Mouse (Mus musculus) hindbrain, embryonic 12.5 days (tissue): ENCODE measurements around the gene 9330161L09Rik. TPM values are rescaled to one million over a fixed set of nuclear protein-coding genes. Genes with fewer than 3 reads are reported as not detected.
A peak's percentile ranks its signal among the peaks of the same experiment; 100 is the strongest.

Source experiments
- ATAC-seq: fragments of 200-750 bp; cut with Nextera tagmentation; 2 replicates; pipeline ENCODE4 v1.8.0; 2017; ENCODE audit warnings: moderate TSS enrichment; ENCODE audit not compliant: low FRiP score
- H3K27ac ChIP-seq: fragments of 300-500 bp; sonication (generic); 2 replicates; pipeline ENCODE4 v1.5.1; 2016; ENCODE audit warnings: mild to moderate bottlenecking
- H3K27me3 ChIP-seq: fragments of 300-500 bp; sonication (generic); 2 replicates; pipeline ENCODE4 v1.6.1; 2016; ENCODE audit warnings: mild to moderate bottlenecking
- H3K36me3 ChIP-seq: fragments of 300-500 bp; sonication (generic); 2 replicates; pipeline ENCODE4 v1.6.1; 2016; ENCODE audit warnings: mild to moderate bottlenecking
- H3K4me1 ChIP-seq: fragments of 300-500 bp; sonication (generic); 2 replicates; pipeline ENCODE4 v1.6.1; 2016
- H3K4me2 ChIP-seq: fragments of 300-500 bp; sonication (generic); replicated peaks from 2 replicates; pipeline ENCODE4 v1.6.1; 2016; ENCODE audit warnings: mild to moderate bottlenecking
- H3K4me3 ChIP-seq: fragments of 300-500 bp; sonication (generic); 2 replicates; pipeline ENCODE4 v1.5.1; 2016; ENCODE audit warnings: mild to moderate bottlenecking
- H3K9ac ChIP-seq: fragments of 300-500 bp; sonication (generic); 2 replicates; pipeline ENCODE4 v1.6.1; 2016; ENCODE audit warnings: mild to moderate bottlenecking, moderate library complexity
- H3K9me3 ChIP-seq: fragments of 300-500 bp; sonication (generic); replicated peaks from 2 replicates; pipeline ENCODE4 v1.6.1; 2016; ENCODE audit warnings: mild to moderate bottlenecking
- WGBS: fragments of 180-500 bp; shearing (Covaris S2); methylation state at CpG from one replicate; pipeline ENCODE4 v1.1.7; 2016; 5-methylcytosine and 5-hydroxymethylcytosine counted together
- polyA plus RNA-seq: library from polyadenylated mRNA; unstranded; fragments of >200 nt; fragmentation: Nextera tagmentation; extraction: Ambion mirVana; gene quantifications from 2 replicates; pipeline ENCODE4 v1.2.1, GENCODE M21; 2016

Gene 9330161L09Rik
- polyA plus RNA-seq, 1 experiment from 2014 or later = 0.79 TPM

DNA sequence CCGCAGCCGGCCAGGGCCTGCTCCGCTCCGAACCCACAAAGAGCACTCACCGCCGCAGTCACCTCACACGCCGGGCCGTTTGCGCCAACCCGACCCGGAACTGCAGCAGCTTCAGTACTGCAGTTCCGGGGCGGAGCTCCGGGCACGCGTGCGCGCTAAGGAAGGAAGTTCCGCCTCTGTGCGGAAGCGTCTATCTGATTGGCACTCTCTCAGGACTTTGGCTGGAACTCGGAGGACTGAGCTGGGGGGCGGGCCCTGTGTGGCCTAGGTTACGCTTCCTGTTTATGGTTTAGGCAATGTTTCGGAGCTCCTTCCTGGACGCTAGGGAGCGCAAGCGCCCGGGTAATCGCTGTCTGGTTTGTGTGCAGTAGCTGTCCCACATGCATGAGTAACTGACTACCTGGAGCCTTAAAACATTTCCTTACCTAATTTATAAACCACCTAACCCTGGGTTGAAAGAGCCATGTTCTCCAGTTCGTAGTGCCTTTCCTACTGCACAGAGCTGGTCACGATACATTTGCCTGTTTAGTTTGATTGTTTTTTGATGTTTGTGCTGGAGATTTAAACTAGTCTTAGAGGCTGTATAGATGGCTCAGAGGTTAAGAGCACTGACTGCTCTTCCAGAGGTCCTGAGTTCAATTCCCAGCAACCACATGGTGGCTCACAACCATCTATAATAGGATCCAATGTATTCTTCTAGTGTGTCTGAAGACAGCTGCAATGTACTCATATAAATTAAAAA is 18.3 kb upstream of the 9330161L09Rik start, which contains the start of gene Ddx24:
Ddx24 (minus strand) TSS at position 102 of the 742 bp plus-strand sequence.
- Histone ChIP-seq H3K4me3 (peak within 1 kb of the TSS; percentile 95), H3K9me3 (no peaks in the 10 kb centered on the region), H3K27ac (no peak within 1 kb of the TSS), H3K4me2 (peak within 1 kb of the TSS; percentile 78), H3K27me3 (no peaks in the 10 kb centered on the region), H3K9ac (peak within 1 kb of the TSS; percentile 88), H3K36me3 (peaks cover 13% of the 10 kb centered on the region), H3K4me1 (peaks cover 28% of the 10 kb centered on the region)
- peak; percentile 100 for ATAC-seq
- WGBS = 2% methylated on average over 33 of the region's 33 CpGs

GRCm38 (mm10) chr12:103425016-103425728 is 17.6 kb upstream of the 9330161L09Rik start:
- ATAC-seq = peak; percentile 66; the same call in 1 of the 2 replicates
- Histone ChIP-seq H3K27me3 (no peaks in the 10 kb centered on the region), H3K9ac (peak overlapping the region; percentile 88), H3K4me1 (peaks cover 28% of the 10 kb centered on the region), H3K4me3 (peak overlapping the region; percentile 95), H3K27ac (no peak overlapping the region), H3K4me2 (peak overlapping the region; percentile 78), H3K36me3 (peaks cover 13% of the 10 kb centered on the region), H3K9me3 (no peaks in the 10 kb centered on the region)
- WGBS = 10% methylated on average over 33 of the region's 33 CpGs

DNA sequence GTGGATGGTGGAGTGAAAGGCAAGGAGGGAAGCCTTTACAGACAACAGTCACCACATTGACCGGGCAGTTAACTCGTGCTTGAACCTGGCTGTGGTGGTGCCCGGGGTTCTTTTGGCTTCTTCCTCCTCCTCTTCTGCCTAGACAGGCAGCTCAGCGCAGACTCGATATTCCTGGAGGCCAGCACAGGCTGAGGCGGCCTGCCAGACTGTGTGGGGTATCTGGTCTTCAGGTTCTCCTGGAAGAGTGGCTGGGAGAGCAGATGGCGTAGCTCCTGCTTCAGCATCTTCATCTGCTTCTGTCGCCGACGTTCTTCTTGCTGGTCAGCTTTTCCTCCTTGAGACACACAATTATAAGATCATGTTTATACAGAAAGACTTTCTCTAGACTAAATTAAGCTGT is 524 bp upstream of the 9330161L09Rik start:
- no peaks in the 10 kb centered on the region for H3K27me3 ChIP-seq
- H3K9ac ChIP-seq = no peak overlapping the region
- H3K36me3 ChIP-seq = peaks cover 86% of the 10 kb centered on the region
- H3K9me3 ChIP-seq = no peaks in the 10 kb centered on the region
- no peaks in the 10 kb centered on the region for H3K4me1 ChIP-seq
- no peak overlapping the region for H3K4me2 ChIP-seq
- no peak overlapping the region for H3K27ac ChIP-seq
- WGBS = 94% methylated on average over 10 of the region's 10 CpGs
- ATAC-seq = no peak
- no peak overlapping the region for H3K4me3 ChIP-seq

DNA sequence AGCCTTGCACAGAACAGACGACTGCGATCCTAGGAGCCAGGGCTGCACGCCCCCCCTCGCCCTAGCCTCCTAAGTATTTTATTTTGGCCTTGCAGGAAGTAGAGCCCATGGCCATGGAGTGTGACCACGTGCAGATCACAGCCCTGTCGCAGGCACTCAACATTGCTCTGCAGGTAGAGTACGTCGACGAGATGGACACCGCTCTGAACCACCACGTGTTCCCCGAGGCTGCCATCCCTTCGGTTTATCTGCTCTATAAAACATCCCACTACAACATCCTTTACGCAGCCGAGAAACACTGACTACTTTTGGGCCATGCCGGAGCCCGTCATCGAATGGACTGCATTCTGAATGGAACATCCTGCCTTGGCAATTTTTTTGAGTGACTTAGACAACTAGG is 3.5 kb downstream of the 9330161L09Rik start:
- ATAC-seq = no peak
- no peak overlapping the region for H3K4me2 ChIP-seq
- whole genome bisulfite sequencing = 92% methylated on average over 18 of the region's 18 CpGs
- no peaks in the 10 kb centered on the region for H3K9me3 ChIP-seq
- no peak overlapping the region for H3K27ac ChIP-seq
- H3K36me3 ChIP-seq = peaks cover 53% of the 10 kb centered on the region
- H3K4me3 ChIP-seq = no peak overlapping the region
- no peak overlapping the region for H3K9ac ChIP-seq
- no peaks in the 10 kb centered on the region for H3K4me1 ChIP-seq
- H3K27me3 ChIP-seq = no peaks in the 10 kb centered on the region

GRCm38 (mm10) chr12:103396751-103397150 is 10.9 kb downstream of the 9330161L09Rik start:
- WGBS = 81% methylated on average over 7 of the region's 7 CpGs
- Histone ChIP-seq H3K4me2 (no peak overlapping the region), H3K9ac (no peak overlapping the region), H3K4me3 (no peak overlapping the region), H3K36me3 (no peaks in the 10 kb centered on the region), H3K27ac (no peak overlapping the region), H3K9me3 (no peaks in the 10 kb centered on the region), H3K4me1 (no peaks in the 10 kb centered on the region), H3K27me3 (no peaks in the 10 kb centered on the region)
- ATAC-seq = no peak

- no peak overlapping the region for H3K4me3 ChIP-seq
- H3K9ac ChIP-seq = no peak overlapping the region
- ATAC-seq = no peak
- no peak overlapping the region for H3K4me2 ChIP-seq
- no peaks in the 10 kb centered on the region for H3K36me3 ChIP-seq
- H3K4me1 ChIP-seq = no peaks in the 10 kb centered on the region
- no peaks in the 10 kb centered on the region for H3K9me3 ChIP-seq
- H3K27ac ChIP-seq = no peak overlapping the region
- H3K27me3 ChIP-seq = no peaks in the 10 kb centered on the region
- WGBS = 82% methylated on average over 12 of the region's 12 CpGs
Observed at GRCm38 (mm10) chr12:103395486-103396275, 11.9 kb downstream of the 9330161L09Rik start.

DNA sequence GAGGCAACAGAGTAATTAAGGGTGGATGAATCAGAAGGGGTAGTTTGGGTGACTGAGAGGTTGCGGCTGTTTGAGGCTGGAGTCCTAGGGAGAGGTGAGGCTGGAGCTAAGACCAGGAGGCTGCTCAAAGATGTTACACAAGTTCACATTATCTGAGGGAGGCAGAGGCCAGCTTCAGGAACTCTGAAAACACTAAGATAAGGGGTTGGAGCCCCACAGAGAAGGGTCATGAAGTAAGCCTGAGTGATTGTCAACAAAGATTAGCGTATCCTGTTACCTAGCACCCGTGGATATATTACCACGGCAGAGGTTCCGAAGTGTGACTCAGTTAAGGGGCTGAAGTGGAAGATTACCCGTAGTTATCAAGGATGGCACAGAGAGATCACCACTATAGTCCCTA is 14.1 kb downstream of the 9330161L09Rik start:
- H3K9me3 ChIP-seq = no peaks in the 10 kb centered on the region
- no peaks in the 10 kb centered on the region for H3K27me3 ChIP-seq
- no peak overlapping the region for H3K4me3 ChIP-seq
- H3K4me1 ChIP-seq = peaks cover 6% of the 10 kb centered on the region
- H3K9ac ChIP-seq = no peak overlapping the region
- WGBS = 46% methylated on average over 6 of the region's 6 CpGs
- no peaks in the 10 kb centered on the region for H3K36me3 ChIP-seq
- no peak overlapping the region for H3K4me2 ChIP-seq
- H3K27ac ChIP-seq = no peak overlapping the region
- ATAC-seq = no peak

GRCm38 (mm10) chr12:103391098-103391497 is 16.5 kb downstream of the 9330161L09Rik start:
- H3K27me3 ChIP-seq = no peaks in the 10 kb centered on the region
- no peak overlapping the region for H3K4me2 ChIP-seq
- no peaks in the 10 kb centered on the region for H3K9me3 ChIP-seq
- WGBS = 85% methylated on average over 7 of the region's 7 CpGs
- H3K36me3 ChIP-seq = no peaks in the 10 kb centered on the region
- ATAC-seq = no peak
- H3K4me1 ChIP-seq = peaks cover 6% of the 10 kb centered on the region
- H3K27ac ChIP-seq = no peak overlapping the region
- no peak overlapping the region for H3K4me3 ChIP-seq
- H3K9ac ChIP-seq = no peak overlapping the region

GRCm38 (mm10) chr12:103389982-103390381 is 17.6 kb downstream of the 9330161L09Rik start:
- H3K9ac ChIP-seq = no peak overlapping the region
- H3K4me1 ChIP-seq = peaks cover 6% of the 10 kb centered on the region
- no peaks in the 10 kb centered on the region for H3K9me3 ChIP-seq
- no peak for ATAC-seq
- H3K4me3 ChIP-seq = no peak overlapping the region
- H3K27ac ChIP-seq = no peak overlapping the region
- H3K36me3 ChIP-seq = no peaks in the 10 kb centered on the region
- no peak overlapping the region for H3K4me2 ChIP-seq
- H3K27me3 ChIP-seq = no peaks in the 10 kb centered on the region
- WGBS = 81% methylated on average over 4 of the region's 4 CpGs

GRCm38 (mm10) chr12:103389348-103389727 is 18.3 kb downstream of the 9330161L09Rik start:
- no peak for ATAC-seq
- Histone ChIP-seq H3K9me3 (no peaks in the 10 kb centered on the region), H3K27me3 (no peaks in the 10 kb centered on the region), H3K4me1 (peaks cover 6% of the 10 kb centered on the region), H3K36me3 (no peaks in the 10 kb centered on the region), H3K9ac (peak overlapping the region; percentile 92), H3K4me2 (peak overlapping the region; percentile 76), H3K27ac (no peak overlapping the region), H3K4me3 (peak overlapping the region; percentile 79)
- WGBS = 69% methylated on average over 2 of the region's 2 CpGs

- Histone ChIP-seq H3K9ac (peak within 1 kb of the TSS; percentile 92), H3K27me3 (no peaks in the 10 kb centered on the region), H3K27ac (peak within 1 kb of the TSS; percentile 71), H3K4me3 (peak within 1 kb of the TSS; percentile 79), H3K9me3 (no peaks in the 10 kb centered on the region), H3K4me2 (peak within 1 kb of the TSS; percentile 76), H3K36me3 (no peaks in the 10 kb centered on the region), H3K4me1 (peaks cover 6% of the 10 kb centered on the region)
- ATAC-seq = peak; percentile 99
- under 1% methylated on average over 56 of the region's 58 CpGs for WGBS
Observed at GRCm38 (mm10) chr12:103388505-103389347, 18.9 kb downstream of the 9330161L09Rik start, which contains the start of gene Otub2. Otub2 (plus strand) TSS chr12:103388682.
